Mouse (Mus musculus) ZHBTc4 (cell line): ENCODE measurements around the gene Islr.

Experiments
- DNase-seq: peaks from one replicate; pipeline ENCODE4 v3.0.0-alpha.2; 2011; ENCODE audit warnings: low read depth, low spot score

Islr gene

DNA sequence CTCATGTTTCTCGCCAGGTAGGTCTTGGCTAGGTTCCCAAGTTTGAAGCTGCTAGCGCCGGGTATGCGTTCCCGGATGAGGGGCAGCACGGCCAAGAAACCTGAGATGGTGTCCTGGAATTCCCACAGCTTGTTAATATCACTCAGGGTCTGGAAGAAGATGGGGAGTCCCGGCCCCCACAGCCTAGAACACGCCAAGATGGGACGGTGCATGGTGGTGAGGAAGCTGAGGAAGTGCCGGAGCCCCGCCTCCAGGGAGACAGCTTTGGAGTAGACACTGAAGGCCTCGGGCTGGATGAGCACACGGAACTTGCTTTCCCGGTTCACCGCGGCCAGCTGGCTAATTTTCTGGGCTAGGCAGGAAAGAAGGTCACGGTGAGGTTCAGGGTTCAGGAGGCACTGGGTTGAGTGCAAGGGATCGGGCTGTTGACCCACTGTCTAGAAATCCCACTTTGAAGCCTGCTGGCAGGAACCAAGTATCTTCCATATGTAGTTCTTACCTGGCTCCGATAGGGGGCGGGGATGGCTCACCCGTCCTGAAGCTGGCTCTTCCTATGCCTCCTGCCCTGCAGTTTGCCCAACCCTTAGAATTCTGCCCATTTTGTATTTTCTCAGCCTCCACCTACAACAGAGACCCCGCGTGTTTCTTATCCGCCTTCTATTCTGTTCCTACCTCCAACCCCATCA, 16.3 kb upstream of the Islr start:
- DNase-seq: peak; percentile 90

DNA sequence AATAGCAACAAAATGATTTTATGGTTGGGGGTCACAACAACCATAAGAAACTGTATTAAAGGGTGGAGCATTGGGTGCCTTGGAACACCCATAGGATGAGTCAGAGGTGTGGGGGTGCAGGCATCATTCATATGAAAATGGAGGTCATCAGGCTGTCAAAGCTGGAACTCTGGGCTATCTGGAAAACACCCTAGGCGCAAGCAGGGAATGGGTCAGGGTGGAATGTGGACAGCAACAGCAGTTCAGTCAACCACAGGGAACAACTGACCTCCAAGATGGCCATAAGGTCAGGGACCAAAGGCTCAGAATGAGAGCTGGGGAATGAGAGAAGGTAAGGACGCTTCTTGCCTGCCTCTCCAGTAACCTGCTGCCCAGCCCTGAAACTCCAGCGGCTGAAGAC, 14.4 kb upstream of the Islr start:
- no peak for DNase-seq

DNA sequence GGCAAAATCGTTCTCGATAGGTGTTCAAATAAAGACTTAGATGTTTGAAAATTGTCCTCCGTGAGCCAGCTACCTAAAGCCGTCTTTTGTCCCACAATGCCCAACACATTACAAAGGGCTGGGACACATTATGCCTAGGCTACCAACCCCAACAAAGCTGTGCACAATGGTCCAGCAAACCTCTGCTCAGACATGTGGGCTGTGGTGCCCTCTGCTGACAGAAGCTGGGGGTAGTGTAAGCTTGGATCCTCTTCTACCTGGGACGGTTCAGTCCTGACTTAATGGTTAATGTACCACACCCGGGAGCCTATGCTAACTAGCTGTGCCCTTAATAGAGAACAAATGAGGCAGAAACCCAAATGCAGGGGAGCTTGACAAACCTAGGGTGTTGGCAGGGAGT, 12.3 kb upstream of the Islr start:
- peak; percentile 80 for DNase-seq

DNA sequence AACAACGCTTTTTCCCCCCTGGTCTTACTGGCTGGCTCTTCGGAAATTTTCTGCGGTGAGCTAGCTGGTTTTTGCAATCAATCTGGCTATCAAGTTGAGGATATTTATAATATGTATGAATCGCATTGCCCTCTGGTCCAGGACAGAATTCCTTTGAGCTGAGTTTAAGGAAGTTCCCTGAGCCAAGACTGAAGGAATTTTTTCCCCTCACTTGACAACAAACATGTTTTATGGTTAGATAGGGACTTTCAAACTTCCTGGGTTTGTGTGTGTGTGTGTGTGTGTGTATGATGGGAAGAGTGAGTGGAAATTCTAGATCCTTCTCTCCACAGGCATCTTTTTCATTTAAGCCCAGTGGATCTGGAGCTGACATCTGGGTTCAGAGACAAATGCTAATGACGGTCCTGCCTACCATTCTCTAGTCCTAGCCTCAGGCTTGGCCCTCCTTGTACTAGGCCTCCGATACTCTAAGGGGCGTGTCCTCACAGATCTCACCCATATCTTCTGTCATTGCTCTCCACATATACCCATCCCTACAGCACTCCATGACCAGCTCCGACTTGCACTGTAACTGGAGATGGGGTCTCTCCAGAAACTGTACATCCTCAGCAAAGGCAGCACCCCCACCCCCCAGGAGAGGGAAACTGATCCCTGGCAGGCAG, 10.5 kb upstream of the Islr start:
- DNase-seq: peak; percentile 61

DNA sequence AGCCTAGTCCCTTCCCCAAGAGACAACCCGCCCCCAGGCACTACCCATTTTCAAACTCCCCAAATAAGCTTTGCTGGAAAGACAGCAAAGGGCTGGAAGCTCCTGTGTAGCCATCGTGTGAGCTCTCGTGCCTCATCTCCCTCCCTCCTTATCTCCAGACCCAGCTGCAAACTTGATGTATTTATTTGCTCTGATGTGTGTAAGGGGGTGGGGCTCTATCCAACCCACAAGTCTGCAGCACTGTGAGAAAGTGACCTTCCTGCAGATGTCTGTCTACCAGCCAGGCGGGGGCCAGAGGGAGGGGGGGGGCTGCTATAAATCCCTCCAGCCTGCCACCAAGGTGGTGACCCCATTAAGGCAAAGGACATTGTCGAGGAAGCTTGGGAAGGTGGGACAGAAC, 9.8 kb upstream of the Islr start:
- DNase-seq: no peak

DNA sequence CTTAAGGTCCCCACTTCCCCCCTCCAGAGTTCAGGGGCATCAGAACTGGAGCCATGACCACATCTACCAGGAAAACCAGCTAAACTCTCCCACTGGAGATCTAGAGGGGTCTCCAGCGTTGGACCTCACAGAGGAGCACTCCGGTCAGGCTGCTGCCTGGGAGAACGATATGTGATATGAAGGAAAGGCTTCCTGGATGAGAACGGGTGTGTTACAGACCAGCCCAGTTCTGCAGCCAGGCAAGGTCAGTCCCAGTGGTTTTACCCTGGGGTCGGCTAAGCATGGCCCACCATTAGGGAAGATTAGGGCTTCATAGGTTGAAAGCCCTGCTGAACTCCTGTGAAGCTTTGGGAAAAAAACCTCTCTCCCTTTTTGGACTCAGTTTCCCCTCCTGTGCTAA, 9.3 kb upstream of the Islr start:
- DNase-seq: no peak

DNA sequence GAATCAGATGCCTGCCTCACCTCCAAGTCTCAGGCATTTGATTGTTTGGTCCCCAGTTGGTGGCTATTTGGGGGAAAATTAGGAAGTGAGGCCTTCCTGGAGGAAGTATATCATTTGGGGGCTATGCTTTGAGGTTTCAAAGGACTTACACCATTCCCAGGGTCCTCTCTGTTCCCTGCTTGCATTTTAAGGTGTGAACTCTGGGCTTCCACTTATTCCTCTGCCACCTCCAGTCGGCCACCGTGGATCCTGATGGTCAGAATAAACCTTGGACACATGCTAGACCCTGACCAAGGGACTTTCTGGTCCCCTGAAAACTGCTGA, 6.2 kb upstream of the Islr start:
- DNase-seq: no peak

DNA sequence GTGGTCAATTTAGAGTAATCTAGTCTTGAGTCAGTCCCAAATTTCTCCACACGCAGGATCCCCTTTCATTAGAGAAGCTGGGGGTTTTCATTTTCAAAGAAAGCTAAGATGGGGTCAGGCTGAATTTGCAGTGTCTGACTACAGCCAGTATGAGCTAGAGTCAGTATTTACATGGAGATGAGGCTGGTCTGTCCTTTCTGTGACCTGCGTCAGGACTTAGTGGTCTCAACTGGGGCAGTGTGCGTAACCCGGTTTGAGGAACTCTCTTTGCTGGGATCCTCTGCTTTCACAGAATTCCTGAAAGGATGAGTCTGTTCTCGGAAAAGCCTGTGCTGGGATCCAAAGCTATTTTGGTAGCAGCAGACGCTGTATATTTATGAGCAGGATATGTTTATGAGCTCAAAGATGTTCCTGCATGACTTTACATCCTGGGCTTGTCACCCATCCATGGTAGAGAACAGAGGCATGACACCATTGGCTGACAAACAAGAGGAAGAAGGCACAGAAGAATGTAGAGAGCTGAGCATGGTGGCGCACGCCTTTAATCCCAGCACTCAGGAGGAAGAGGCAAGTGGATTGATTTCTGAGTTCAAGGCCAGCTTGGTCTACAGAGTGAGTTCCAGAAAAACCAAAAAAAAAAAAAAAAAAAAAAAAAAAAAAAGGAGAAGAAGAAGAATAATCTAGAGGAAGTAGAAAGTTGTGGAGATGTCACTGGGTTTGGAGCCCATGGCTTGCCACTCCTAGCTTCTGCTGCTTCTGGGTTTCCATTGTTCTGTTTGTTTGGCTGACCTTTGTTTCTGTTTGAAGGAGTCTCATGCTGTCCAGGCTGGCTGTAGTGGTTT, 5.6 kb upstream of the Islr start:
- DNase-seq: peak; percentile 44

DNA sequence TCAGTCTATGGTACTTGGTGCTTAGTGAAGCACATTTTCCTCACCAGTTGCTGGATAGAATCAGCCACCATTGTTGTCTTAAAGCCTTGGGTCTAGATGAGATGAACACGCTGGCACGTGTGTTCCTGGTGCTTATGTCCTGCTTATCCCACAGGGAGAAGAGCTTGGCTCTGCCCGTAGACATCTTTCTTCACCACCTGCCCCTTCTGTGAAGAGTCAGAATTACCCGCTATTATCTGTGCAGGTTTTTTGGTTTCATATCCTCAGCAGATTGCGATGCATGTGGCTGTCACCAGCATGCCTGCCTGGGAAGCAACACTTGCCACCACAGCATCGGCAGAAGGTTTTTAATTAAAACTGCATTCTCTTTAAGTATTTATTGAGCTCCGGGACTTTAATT, 1.9 kb upstream of the Islr start:
- DNase-seq: no peak

DNA sequence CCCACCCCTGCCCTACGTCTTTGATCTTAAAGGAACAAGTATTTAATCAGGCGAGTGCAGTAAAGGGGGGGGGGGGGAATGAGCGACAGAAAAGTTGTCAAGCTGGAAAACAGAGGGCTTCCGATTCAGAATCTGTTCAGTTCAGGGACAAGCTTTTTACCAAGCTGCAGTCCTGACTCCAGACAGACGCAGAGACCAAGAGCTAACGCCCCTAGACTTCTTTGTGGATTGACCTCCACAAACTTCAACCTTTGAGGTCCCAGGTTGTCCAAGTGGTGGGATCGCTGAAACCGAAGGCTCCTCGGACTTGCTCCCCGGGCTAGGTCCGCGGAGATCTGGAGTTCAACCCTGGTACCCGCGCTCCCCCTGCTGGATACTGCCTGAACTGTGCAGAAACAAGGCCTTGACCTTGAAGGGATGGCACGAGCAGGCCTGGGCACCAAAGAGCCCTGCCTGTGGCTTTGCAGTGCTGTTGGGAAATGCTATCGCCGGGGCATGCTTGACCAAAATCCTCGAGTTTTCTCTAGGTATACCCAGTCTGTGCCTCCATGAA, 418 bp upstream of the Islr start:
- DNase-seq: peak; percentile 94

DNA sequence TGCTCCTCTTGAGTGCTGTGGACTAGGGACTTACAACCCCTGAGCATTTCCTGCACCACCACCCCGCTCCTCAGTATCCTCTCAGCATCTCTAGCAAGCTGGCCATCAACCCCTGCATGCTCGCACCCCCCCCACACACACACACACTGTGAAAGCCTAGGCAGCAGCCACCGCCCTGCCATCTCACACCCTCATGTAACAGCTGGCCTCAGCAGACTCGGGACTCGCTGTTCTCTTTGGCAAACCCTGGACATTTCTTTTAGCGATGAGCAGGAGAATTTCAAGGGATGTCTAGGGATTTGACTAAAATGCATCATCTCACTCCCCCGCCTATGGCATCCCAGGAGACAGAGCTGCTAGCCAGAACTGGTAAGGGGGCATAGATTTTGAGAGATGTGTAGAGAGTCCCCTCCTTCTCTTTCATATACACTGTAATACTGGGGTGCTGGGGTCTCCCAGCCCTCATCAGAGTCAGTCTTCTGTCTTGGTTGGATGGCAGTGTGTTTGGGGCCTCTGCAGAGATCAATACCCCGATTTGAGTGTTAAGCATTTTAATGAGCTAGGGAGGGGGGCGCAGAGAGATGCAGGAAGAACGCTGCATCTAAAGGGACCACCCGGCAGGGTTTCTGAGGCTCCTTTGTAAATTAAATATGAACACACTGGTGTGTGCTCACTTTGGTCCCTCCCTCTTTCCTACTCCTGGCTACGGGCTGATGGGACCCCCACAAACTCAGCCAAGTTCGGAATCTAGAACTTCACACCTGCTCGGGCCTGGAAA, 1.2 kb downstream of the Islr start:
- no peak for DNase-seq

DNA sequence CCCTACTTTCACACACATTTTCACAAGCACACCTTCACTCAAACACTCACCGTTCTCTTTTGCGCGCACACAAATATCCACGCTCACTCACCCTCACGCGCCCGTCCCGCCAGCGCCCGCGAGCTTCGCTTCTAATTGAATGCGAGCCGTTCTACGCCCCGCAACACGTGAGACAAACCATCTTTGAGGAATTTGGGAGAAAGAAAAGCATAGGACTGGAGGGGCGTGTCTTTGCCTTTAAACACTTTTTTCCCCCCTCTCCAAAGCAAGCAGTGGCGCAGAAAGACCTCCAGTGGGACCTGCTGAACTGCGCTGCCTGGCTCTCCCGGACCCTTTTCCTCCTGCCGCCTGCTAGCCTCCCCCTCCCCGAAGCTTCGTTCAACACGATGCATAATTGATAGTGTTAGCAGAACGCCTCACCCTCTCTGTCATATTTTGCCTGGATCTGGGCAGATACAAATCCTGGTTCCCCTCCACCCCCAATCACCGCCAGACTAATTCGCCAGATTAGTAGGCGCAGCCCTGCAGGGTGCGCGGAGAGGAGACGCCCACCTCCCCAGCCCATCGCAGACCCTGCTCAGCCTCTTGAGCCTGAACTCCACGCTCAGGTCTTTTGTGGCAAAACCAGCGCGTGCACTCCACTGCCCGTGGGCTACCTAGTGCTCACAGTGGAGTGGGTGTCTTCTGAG, 2.1 kb downstream of the Islr start:
- DNase-seq: peak; percentile 67

DNA sequence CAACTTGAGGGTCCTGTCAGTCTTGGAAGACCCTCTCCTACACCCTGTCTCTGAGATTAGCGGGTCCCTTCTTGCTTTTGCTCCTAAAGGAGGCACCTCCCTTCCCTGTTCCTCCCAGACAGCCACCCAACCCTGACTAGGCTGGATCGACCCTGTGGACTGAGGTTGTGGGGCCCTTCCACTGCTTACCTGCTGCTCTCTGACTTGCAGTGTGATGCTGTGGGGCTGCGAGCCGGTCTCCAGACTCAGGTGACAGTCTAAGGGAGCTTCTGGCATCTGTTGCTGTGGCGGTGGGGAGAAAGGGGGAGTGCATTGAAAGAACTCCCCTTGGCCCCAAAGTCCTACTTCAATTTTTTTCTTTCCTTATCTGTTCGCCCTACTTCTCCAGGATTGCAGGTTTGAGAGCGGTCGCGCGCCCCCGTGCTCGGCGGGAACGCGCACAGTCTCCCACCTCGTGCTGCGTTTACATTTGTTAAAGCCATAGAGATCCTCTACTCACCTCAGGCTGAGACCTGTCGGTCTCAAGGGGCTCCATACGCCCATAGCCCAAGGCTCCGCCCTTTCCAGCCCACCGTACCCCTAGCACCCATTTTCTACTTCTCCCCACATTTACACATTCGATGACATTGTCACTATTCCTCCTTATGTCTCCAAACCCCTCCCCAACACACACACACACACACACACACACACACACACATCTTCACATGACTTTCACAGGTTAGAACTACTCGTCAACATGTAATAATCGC, 2.8 kb downstream of the Islr start:
- DNase-seq: peak; percentile 36

DNA sequence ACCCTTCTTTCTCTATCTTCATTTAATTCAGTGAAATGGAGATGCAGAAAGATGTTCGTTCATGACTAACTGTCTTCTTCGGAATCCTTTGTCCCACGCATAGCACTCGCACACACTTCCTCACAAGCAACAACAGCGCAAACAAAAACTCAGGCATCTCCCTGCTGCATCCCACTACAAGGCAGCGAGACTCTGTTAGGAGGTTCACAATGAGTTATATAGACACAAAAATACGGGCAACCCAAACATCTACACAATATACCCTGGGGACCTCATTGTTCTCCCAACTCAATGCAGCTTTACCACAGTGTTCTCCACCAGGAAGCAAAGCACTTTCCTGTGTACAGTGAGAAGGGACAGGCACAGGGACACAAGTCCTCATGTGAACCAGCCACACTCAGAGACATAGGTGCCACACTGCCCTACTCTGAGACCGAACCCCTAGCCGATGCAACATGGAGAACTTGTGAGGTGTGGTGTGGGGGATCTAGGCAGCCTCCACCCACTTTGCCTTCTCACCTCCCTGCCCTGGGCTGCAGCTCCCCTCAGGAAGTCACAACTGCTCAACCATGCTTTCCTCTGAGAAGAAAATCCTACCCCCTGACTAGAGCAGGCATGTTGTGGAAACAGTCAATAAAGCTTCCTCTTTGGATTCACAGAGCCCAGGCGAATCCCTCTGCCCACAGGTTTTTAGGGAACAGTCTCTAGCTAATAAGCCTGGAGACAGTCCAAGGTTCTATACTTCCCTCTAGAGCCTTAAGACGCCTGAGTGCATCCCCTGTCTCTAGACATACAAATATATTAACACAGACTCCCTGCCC, 3.6 kb downstream of the Islr start:
- DNase-seq: no peak

DNA sequence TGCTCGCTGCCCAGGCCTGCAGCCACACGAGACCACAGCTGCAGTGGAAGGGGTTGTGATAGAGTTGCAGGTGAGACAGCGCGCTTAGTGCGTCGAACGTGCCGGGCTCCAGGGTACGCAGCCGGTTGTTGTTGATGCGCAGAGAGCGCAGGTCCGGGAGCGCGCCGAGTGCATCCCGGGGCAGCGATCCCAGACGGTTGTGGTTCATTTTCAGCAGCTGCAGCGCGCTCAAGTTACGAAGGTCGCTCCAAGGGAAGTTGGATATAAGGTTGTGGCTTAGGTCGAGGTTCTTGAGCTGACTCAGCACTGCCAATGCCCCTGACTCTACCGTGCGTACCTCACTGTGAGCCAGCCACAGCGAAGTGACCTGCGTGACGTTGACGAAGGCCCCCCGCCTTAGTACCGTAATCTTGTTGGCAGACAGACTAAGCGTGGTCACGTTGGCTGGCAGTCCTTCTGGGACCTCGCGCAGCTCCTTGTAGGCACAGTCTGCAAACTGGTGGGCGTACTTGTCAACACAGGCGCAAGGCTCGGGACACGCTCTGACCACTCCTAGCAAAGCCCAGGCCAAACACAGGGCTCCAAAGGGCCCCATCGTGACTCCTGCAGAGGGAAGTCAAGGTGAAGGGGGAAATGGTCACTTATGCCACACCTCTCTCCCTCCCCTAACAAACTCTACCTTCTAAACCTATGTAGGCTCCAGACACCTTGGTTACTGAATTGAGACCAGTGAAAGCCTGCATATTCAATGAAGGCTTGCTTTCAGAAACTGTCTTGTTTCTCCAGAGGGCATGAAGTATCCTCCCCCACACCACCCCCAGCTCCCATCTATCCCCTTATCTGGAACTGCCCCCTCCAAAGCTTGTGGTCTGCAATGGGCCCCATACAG, 4.5 kb downstream of the Islr start:
- peak; percentile 71 for DNase-seq

DNA sequence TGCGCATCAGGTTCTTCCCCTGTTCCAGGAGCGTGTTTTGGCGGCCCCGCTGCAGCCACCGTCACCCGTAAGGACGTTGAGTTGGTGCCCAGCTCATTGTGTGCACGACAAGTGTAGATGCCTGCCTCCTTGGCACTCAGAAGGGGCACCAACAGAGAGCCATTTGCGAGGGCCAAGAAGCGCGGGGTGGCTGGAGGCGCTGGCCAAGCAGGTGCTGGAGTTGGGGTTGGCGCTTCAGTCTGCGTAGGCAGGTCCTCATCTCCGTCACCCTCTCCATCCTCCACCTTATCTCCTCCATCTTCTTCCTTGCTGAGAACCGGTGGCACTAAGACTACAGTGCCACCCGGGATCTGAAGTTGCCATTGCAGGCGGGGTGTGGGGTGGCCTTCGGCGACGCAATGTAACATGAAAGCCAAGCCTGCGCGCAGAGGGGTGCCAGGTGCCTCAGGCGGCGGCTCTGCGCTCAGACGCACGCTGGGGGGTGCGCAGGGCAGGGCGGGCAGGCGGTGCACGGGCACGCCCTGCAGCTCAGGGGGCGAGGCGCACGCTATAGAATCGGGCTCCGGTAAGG, 5.2 kb downstream of the Islr start:
- peak; percentile 79 for DNase-seq

DNA sequence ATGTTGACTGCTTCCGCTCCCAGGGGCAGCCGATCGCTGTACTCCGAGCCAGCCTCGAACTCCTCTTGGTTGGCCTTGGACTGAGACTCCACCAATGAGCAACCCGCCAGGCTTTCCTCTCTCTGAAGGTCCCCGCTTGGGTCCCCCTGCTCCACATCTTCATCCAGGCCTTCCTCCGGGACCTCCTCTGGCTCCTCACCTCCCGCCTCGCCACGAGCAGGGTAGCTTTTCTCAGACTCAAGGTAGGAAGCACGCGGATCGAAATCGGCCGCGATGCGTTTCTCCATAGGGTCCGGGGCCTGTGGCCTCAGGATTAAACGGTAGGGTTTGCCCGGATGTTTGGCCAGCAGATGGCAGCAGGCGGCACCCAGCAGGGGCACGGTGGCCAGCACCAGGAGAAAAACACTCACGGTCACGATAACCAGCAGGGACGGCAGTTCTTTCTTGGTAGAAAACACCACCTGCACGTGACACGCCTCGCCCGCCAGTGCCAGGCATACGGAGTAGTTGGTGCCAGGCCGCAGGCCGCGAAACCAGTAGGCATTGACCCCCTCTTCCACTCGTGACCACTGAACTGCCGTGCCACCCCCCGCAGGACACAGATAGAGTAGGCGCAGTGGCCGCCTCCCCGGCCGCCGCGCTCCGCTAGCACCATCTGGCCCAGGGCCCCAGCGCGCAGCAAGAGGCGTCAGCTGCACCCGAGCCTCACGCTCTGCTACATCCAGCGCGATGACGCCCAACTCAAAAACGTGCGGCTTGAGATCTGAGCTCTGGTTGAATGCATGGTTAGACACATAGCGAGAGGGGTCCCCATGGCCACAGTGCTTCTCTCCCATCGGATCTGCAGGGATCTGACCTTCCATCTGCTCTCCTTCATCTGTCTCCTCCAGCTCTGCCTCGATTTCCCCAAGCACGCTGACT, 6.1 kb downstream of the Islr start:
- DNase-seq: peak; percentile 80
